Mouse (Mus musculus) gastrocnemius, postnatal 4 days (tissue): ENCODE measurements around the gene Olfr980. TPM values are rescaled to one million over a fixed set of nuclear protein-coding genes. Genes with fewer than 3 reads are reported as not detected.
"Not testable (repeated sequence)": the region's sequence is repeated elsewhere in the genome, so short reads cannot be mapped to it uniquely, and the experiment has no call there.

Experiments used
- DNase-seq, 2 experiments: peaks; one replicate each; pipeline ENCODE4 v3.0.0; 2021 to 2022; ENCODE audit warnings: low spot score in 2 of 2, mixed read lengths in 2 of 2
- long read RNA-seq, 2 experiments: library from polyadenylated mRNA; stranded (forward); transcript quantifications; one replicate each; pipeline ENCODE4 v2.0.0; 2021
- total RNA-seq, 2 experiments: library from RNA; stranded (reverse); gene quantifications; 2 replicates each; pipeline ENCODE4 v1.2.3; 2021

Olfr980 gene
- not detected for total RNA-seq
- long read RNA-seq, experiment 1, result 0 reads
- long read RNA-seq, experiment 2, result 0 reads

GRCm38 (mm10) chr9:40009482-40009881 lies at the start of gene Olfr980:
Gene Olfr980, minus strand, starts transcription at chr9:40009582.
- DNase-seq, result no peak

- no peak for DNase-seq
Observed at GRCm38 (mm10) chr9:40050138-40050537, 40.8 kb upstream of the Olfr980 start.

GRCm38 (mm10) chr9:40021164-40021563 lies 11.8 kb upstream of the Olfr980 start, which contains the start of gene Olfr981:
Gene Olfr981, plus strand, starts transcription at chr9:40021464.
- DNase-seq, result no peak

- DNase-seq, result no peak
Observed at GRCm38 (mm10) chr9:40003365-40003764, 6.0 kb downstream of the Olfr980 start, which contains the start of gene Olfr979. Gene Olfr979, minus strand, starts transcription at chr9:40003465.

- DNase-seq, result no peak
Observed at GRCm38 (mm10) chr9:39991813-39992212, 17.6 kb downstream of the Olfr980 start, which contains the start of gene Olfr978. Gene Olfr978, plus strand, starts transcription at chr9:39992113.

GRCm38 (mm10) chr9:39976581-39977145 lies 32.7 kb downstream of the Olfr980 start:
- not testable (repeated sequence) for DNase-seq

- not testable (repeated sequence) for DNase-seq
Observed at GRCm38 (mm10) chr9:39961033-39961432, 48.3 kb downstream of the Olfr980 start, which contains the start of gene Olfr976. Gene Olfr976, minus strand, starts transcription at chr9:39961133.

Other genes starting within 250 kb of the Olfr980 start
- gene Olfr968, start 226.3 kb downstream of the Olfr980 start, total RNA-seq, result not detected
- not detected for gene Olfr969, start 218.6 kb downstream of the Olfr980 start, total RNA-seq
- not detected for gene Olfr970, start 200.7 kb downstream of the Olfr980 start, total RNA-seq
- gene Olfr971, start 172.7 kb downstream of the Olfr980 start, total RNA-seq, result not detected
- not detected for gene Olfr972, start 143.2 kb downstream of the Olfr980 start, total RNA-seq
- gene Olfr229, start 102.2 kb downstream of the Olfr980 start, total RNA-seq, result not detected
- gene Olfr974, start 72.1 kb downstream of the Olfr980 start, total RNA-seq, result not detected
- gene Olfr975, start 57.5 kb downstream of the Olfr980 start, total RNA-seq, result not detected
- gene Olfr976, start 48.4 kb downstream of the Olfr980 start, total RNA-seq, result not detected
- gene Olfr978, start 17.5 kb downstream of the Olfr980 start, total RNA-seq, result not detected
- gene Olfr979, start 6.1 kb downstream of the Olfr980 start, total RNA-seq, result not detected
- gene Olfr981, start 11.9 kb upstream of the Olfr980 start, total RNA-seq, result not detected
- gene Olfr982, start 64.2 kb upstream of the Olfr980 start, total RNA-seq, result not detected
- gene Olfr983, start 84.0 kb upstream of the Olfr980 start, total RNA-seq, result not detected
- not detected for gene Olfr984, start 104.6 kb upstream of the Olfr980 start, total RNA-seq
- under 1 TPM in 1 of 2 experiments, not detected in 1; 0.23 TPM for gene Olfr985, start 120.6 kb upstream of the Olfr980 start, total RNA-seq
- gene Tmem225, start 138.5 kb upstream of the Olfr980 start, total RNA-seq, result not detected
- gene Olfr986, start 171.3 kb upstream of the Olfr980 start, total RNA-seq, result not detected
- gene Zfp202, start 182.7 kb upstream of the Olfr980 start, total RNA-seq, result 1 to 10 TPM; 3.9 to 4.8 TPM